Mouse (Mus musculus) heart, embryonic 15.5 days (tissue): ENCODE data around the gene Atp5b. TPM values are rescaled to one million over a fixed set of nuclear protein-coding genes. Genes with fewer than 3 reads are reported as not detected.

ENCODE experiments used
- ATAC-seq: fragments of 200-750 bp; cut with Nextera tagmentation; replicated peaks from 2 replicates; pipeline ENCODE4 v1.8.0; 2017; ENCODE audit warnings: low read depth, moderate TSS enrichment; ENCODE audit not compliant: insufficient number of reproducible peaks, insufficient read depth, low FRiP score
- H3K27ac ChIP-seq: fragments of 300-500 bp; sonication (generic); 2 replicates; pipeline ENCODE4 v1.5.1; 2015; ENCODE audit warnings: mild to moderate bottlenecking, inconsistent platforms
- H3K27me3 ChIP-seq: fragments of 300-500 bp; sonication (generic); 2 replicates; pipeline ENCODE4 v1.6.1; 2015; ENCODE audit warnings: inconsistent platforms
- H3K36me3 ChIP-seq: fragments of 300-500 bp; sonication (generic); 2 replicates; pipeline ENCODE4 v1.6.1; 2015; ENCODE audit warnings: mild to moderate bottlenecking, inconsistent platforms
- H3K4me1 ChIP-seq: fragments of 300-500 bp; sonication (generic); replicated peaks from 2 replicates; pipeline ENCODE4 v1.6.1; 2015; ENCODE audit warnings: inconsistent platforms
- H3K4me2 ChIP-seq: fragments of 300-500 bp; sonication (generic); 2 replicates; pipeline ENCODE4 v1.6.1; 2015; ENCODE audit warnings: inconsistent platforms, mild to moderate bottlenecking, moderate library complexity
- H3K4me3 ChIP-seq: fragments of 300-500 bp; sonication (generic); 2 replicates; pipeline ENCODE4 v1.5.1; 2015; ENCODE audit warnings: mild to moderate bottlenecking, inconsistent platforms
- H3K9ac ChIP-seq: fragments of 300-500 bp; sonication (generic); 2 replicates; pipeline ENCODE4 v1.6.1; 2015; ENCODE audit warnings: mild to moderate bottlenecking, inconsistent platforms
- H3K9me3 ChIP-seq: fragments of 300-500 bp; sonication (generic); replicated peaks from 2 replicates; pipeline ENCODE4 v1.6.1; 2016; ENCODE audit warnings: inconsistent platforms
- WGBS: fragments of 180-500 bp; shearing (Covaris S2); methylation state at CpG from one replicate; pipeline ENCODE4 v1.1.7; 2015; ENCODE audit warnings: mixed read lengths; 5-methylcytosine and 5-hydroxymethylcytosine counted together
- microRNA counts: library from miRNA; unstranded; fragments of <30 nt; microRNA quantifications from one replicate; lab custom pipeline; 2016
- microRNA-seq: library from miRNA; unstranded; fragments of <30 nt; microRNA quantifications from one replicate; pipeline ENCODE4, GENCODE M21; 2016
- polyA plus RNA-seq: library from polyadenylated mRNA; unstranded; fragments of >200 nt; fragmentation: Nextera tagmentation; extraction: Ambion mirVana; gene quantifications from 2 replicates; pipeline ENCODE4 v1.2.1, GENCODE M21; 2015

The Atp5b gene
- polyA plus RNA-seq, 1 experiment from 2014 or later = 6,121 TPM

DNA sequence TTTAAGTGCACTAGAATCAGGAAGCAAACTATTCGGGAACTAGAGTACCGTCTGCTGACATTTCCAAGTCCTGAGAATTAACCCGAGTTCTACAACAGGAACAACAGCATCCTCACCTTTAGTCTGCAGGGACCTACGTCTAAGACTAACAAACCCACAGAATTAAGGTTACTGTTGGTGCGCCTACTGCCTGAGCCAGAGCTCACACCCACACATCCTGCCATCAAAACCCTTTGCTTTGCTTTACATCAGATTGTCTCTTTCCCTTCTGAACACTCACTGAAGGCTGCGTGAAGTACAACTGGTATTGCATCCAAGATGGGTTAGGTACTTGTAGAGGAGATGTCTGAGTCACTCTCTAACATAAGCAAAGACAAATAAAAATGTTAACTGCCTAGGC, 52.3 kb downstream of the Atp5b start:
- no peaks in the 10 kb centered on the region for H3K4me1 ChIP-seq
- no peak overlapping the region for H3K4me3 ChIP-seq
- H3K9me3 ChIP-seq = no peaks in the 10 kb centered on the region
- H3K9ac ChIP-seq = no peak overlapping the region
- no peaks in the 10 kb centered on the region for H3K27me3 ChIP-seq
- H3K36me3 ChIP-seq = peaks cover 55% of the 10 kb centered on the region
- H3K4me2 ChIP-seq = no peak overlapping the region
- no peak for ATAC-seq
- no peak overlapping the region for H3K27ac ChIP-seq
- 85% methylated on average over 6 of the region's 6 CpGs for WGBS

MicroRNAs encoded within 50 kb of the gene (microRNA counts, 519-probe panel; counts per million panel counts)
- microRNA mmu-miR-677 (lab: Ali Mortazavi, UCI) = not detected

Small RNAs within 50 kb of the gene (microRNA-seq; reads per million reads assigned to microRNA genes)
- 19.3 reads per million, percentile 33 among the genes with 10 or more reads in this experiment for gene Mir677

Other genes starting within 250 kb of the Atp5b start
- gene Rdh19, start 233.3 kb upstream of the Atp5b start, polyA plus RNA-seq = not detected in 2 replicates
- not detected in 2 replicates for gene Rdh16f2, start 216.8 kb upstream of the Atp5b start, polyA plus RNA-seq
- 0.11 TPM in 1 of 2 replicates, not detected in the other for gene Rdh7, start 194.5 kb upstream of the Atp5b start, polyA plus RNA-seq
- not detected in 2 replicates for gene Sdr9c7, start 184.8 kb upstream of the Atp5b start, polyA plus RNA-seq
- gene Hsd17b6, start 75.7 kb upstream of the Atp5b start, polyA plus RNA-seq = not detected in 2 replicates
- gene Prim1, start 68.1 kb upstream of the Atp5b start, polyA plus RNA-seq = 41.5 and 50.3 TPM in 2 replicates
- 429 and 467 TPM in 2 replicates for gene Naca, start 47.7 kb upstream of the Atp5b start, polyA plus RNA-seq
- gene Ptges3, start 24.3 kb upstream of the Atp5b start, polyA plus RNA-seq = 268 and 292 TPM in 2 replicates
- gene Baz2a, start 8.3 kb downstream of the Atp5b start, polyA plus RNA-seq = 7.5 and 10.1 TPM in 2 replicates
- gene Rbms2, start 97.0 kb downstream of the Atp5b start, polyA plus RNA-seq = 33.8 and 38.2 TPM in 2 replicates
- gene Gls2, start 111.2 kb downstream of the Atp5b start, polyA plus RNA-seq = 0.58 and 0.66 TPM in 2 replicates
- gene Spryd4, start 128.5 kb downstream of the Atp5b start, polyA plus RNA-seq = 37.9 and 38.6 TPM in 2 replicates
- 0.08 TPM in 1 of 2 replicates, not detected in the other for gene Mip, start 142.6 kb downstream of the Atp5b start, polyA plus RNA-seq
- 22.3 and 32.1 TPM in 2 replicates for gene Timeless, start 148.8 kb downstream of the Atp5b start, polyA plus RNA-seq
- gene Apon, start 170.8 kb downstream of the Atp5b start, polyA plus RNA-seq = 0.10 and 0.14 TPM in 2 replicates
- 0.13 and 1.2 TPM in 2 replicates for gene Apof, start 185.4 kb downstream of the Atp5b start, polyA plus RNA-seq
- gene Stat2, start 187.3 kb downstream of the Atp5b start, polyA plus RNA-seq = 9.6 and 12.3 TPM in 2 replicates
- 4.0 and 4.8 TPM in 2 replicates for gene Il23a, start 215.5 kb downstream of the Atp5b start, polyA plus RNA-seq
- 22.3 and 27.8 TPM in 2 replicates for gene Pan2, start 220.1 kb downstream of the Atp5b start, polyA plus RNA-seq
- gene Cnpy2, start 239.2 kb downstream of the Atp5b start, polyA plus RNA-seq = 186 and 213 TPM in 2 replicates